In genomic region chr5:92810922-92811533, GRCm38 (mm10) we compare ENCODE assay signal across 9 mouse cellular contexts.
DNase-seq lines count a peak whose midpoint lies in the region; ATAC-seq lines count a peak whose summit lies in the region.
"Had no signal": no experiment of that assay in that cellular context is flagged by ENCODE, and none has a peak within 500 bp of the region (broad histone marks: within the 10 kb centered on the region; RNA-seq: fewer than 3 reads in every experiment).

No protein-coding gene starts in this region.

- H3K4me2 ChIP-seq in forebrain, embryonic 16.5 days (ENCODE audit: low read length), result no peak overlapping the region
- H3K4me2 ChIP-seq in midbrain, embryonic 14.5 days (ENCODE audit: low read length), result 0 out of 2 replicates have a peak overlapping the region, but pooled peaks have one; percentile 12

- DNase-seq in lung, adult 18-20 months, result peak; percentile 17 to 31
- DNase-seq in lung, postnatal 25 days (ENCODE audit: low spot score), result no peak
- DNase-seq in kidney, postnatal 10 days, result peak; percentile 57
- DNase-seq in midbrain, embryonic 14.5 days, result peak; percentile 64
- no peak for DNase-seq in thymus, postnatal 25 days

- no peaks in the 10 kb centered on the region for H3K9me3 ChIP-seq in forebrain, embryonic 16.5 days (ENCODE audit: control insufficient read depth, low read length)
- no peaks in the 10 kb centered on the region for H3K9me3 ChIP-seq in midbrain, embryonic 14.5 days (ENCODE audit: control insufficient read depth, low read length)

- H3K4me3 ChIP-seq in forebrain, embryonic 16.5 days (replicated peaks; ENCODE audit: low read length), result no peak overlapping the region
- H3K4me3 ChIP-seq in midbrain, embryonic 14.5 days (replicated peaks; ENCODE audit: low read depth, low read length), result no peak overlapping the region
- H3K4me3 ChIP-seq: left cerebral cortex, adult 2 months had no signal

- no peak overlapping the region for H3K9ac ChIP-seq in forebrain, embryonic 16.5 days (replicated peaks; ENCODE audit: low read depth, low read length)
- no peak overlapping the region for H3K9ac ChIP-seq in midbrain, embryonic 14.5 days (replicated peaks; ENCODE audit: low read length)

- no peaks in the 10 kb centered on the region for H3K36me3 ChIP-seq in forebrain, embryonic 16.5 days (ENCODE audit: control insufficient read depth, insufficient read depth)
- no peaks in the 10 kb centered on the region for H3K36me3 ChIP-seq in midbrain, embryonic 14.5 days (ENCODE audit: control insufficient read depth, insufficient read depth, low read length)

- H3K27ac ChIP-seq in forebrain, embryonic 16.5 days (ENCODE audit: low read length), result no peak overlapping the region
- H3K27ac ChIP-seq in midbrain, embryonic 14.5 days (replicated peaks; ENCODE audit: low read depth, low read length), result no peak overlapping the region
- H3K27ac ChIP-seq: left cerebral cortex, adult 2 months had no signal

- ATAC-seq in forebrain, embryonic 16.5 days, result peak; percentile 76
- ATAC-seq in midbrain, embryonic 14.5 days (ENCODE audit: low FRiP score, low TSS enrichment), result peak; percentile 67; the same call in 1 of the 2 replicates
- no peak for ATAC-seq in activated CD4-positive, CD25-positive, alpha-beta regulatory T cell, adult 4 months
- ATAC-seq in megakaryocyte, adult 5-6 weeks (ENCODE audit: poor library complexity, severe bottlenecking), result no peak

- H3K27me3 ChIP-seq in forebrain, embryonic 16.5 days (replicated peaks; ENCODE audit: control insufficient read depth, insufficient read depth, low read length), result no peaks in the 10 kb centered on the region
- peaks cover 4% of the 10 kb centered on the region; the same call in 1 of the 2 replicates for H3K27me3 ChIP-seq in midbrain, embryonic 14.5 days (ENCODE audit: control insufficient read depth, insufficient read depth, low read length)

- peaks cover 21% of the 10 kb centered on the region for H3K4me1 ChIP-seq in forebrain, embryonic 16.5 days (replicated peaks; ENCODE audit: control insufficient read depth, insufficient read depth, low read length)
- peaks cover 13% of the 10 kb centered on the region; the same call in 1 of the 2 replicates for H3K4me1 ChIP-seq in midbrain, embryonic 14.5 days (ENCODE audit: control insufficient read depth, insufficient read depth, low read length)

- 3% methylated on average over 9 of the region's 9 CpGs for WGBS in forebrain, embryonic 16.5 days
- WGBS in midbrain, embryonic 14.5 days, result 4% methylated on average over 9 of the region's 9 CpGs

Comparison
In these comparisons a context has a peak if more than half of its experiments do, and no peak if none do; other contexts are left out.
1. DNase-seq: peak in lung, adult 18-20 months (2 of 2), kidney, postnatal 10 days (single experiment) and midbrain, embryonic 14.5 days (single experiment); none in lung, postnatal 25 days (single experiment) and thymus, postnatal 25 days (single experiment).
2. ATAC-seq: peak in forebrain, embryonic 16.5 days (single experiment) and midbrain, embryonic 14.5 days (single experiment); none in activated CD4-positive, CD25-positive, alpha-beta regulatory T cell, adult 4 months (single experiment) and megakaryocyte, adult 5-6 weeks (single experiment).